Mouse (Mus musculus): ENCODE results near the gene Smarcd3.

- TF ChIP-seq CTCF (IDR thresholded peaks at IDR 0.05 in 2 of 3, conservative IDR thresholded peaks at IDR 0.05 in 1 of 3; ENCODE audit: control insufficient read depth in 1 of 3, insufficient read depth in 1 of 3, low read depth in 2 of 3, low read length in 3 of 3, poor library complexity in 1 of 3, severe bottlenecking in 1 of 3): no peak
- TF ChIP-seq POLR2A (IDR thresholded peaks at IDR 0.05; ENCODE audit: control insufficient read depth in 1 of 2, insufficient read depth in 1 of 2, low read depth in 1 of 2, low read length in 2 of 2, poor library complexity in 1 of 2): no peak; a peak in 1 of 4 replicates
Observed at GRCm38 (mm10) chr5:24593230-24593629, 31.0 kb downstream of the Smarcd3 start.

All from MEL (cell line).